Mouse (Mus musculus) layer of hippocampus, adult 11-12 months (tissue): ENCODE data around the gene Gbf1.

Experiments
- DNase-seq: peaks from one replicate; pipeline ENCODE4 v3.0.0; 2022; ENCODE audit warnings: low spot score

Gbf1 gene

DNA sequence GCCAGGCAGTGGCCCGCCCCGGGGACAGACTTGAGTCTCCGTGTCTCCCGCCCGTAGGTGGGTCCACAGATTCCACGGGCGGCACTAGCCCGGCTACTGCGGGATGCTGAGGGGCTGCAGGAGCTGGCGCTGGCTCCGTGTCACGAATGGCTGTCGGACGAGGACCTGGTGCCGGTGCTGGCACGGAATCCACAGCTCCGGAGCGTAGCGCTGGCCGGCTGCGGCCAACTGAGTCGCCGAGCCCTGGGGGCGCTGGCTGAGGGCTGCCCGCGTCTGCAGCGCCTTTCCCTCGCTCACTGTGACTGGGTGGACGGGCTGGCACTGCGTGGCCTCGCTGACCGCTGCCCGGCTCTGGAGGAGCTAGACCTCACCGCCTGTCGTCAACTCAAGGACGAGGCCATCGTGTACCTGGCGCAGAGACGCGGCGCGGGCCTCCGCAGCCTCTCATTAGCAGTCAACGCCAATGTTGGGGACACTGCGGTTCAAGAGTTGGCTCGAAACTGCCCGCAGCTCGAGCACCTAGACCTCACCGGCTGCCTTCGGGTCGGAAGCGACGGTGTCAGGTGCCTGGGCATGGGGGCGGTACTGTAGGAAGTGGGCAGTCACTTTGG lies 176.8 kb downstream of the Gbf1 start:
- DNase-seq = no peak

DNA sequence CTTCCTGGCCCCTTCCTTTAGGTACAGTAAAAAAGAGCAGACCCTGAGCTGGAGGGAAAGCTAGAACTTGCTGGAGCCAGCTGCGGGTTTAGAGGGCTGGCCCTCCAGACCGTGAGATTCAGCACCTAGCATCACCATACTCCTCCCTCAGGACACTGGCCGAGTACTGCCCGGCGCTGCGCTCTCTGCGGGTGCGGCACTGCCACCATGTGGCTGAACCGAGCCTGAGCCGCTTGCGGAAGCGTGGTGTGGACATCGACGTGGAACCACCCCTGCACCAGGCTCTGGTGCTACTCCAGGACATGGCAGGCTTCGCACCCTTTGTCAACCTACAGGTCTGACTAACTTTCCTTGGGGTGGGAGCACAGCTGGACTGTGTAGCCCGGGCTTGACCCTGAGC lies 177.6 kb downstream of the Gbf1 start:
- peak; percentile 81 for DNase-seq

- DNase-seq = no peak
These were observed 178.4 kb downstream of the Gbf1 start for GRCm38 (mm10) chr19:46330696-46331095.

DNA sequence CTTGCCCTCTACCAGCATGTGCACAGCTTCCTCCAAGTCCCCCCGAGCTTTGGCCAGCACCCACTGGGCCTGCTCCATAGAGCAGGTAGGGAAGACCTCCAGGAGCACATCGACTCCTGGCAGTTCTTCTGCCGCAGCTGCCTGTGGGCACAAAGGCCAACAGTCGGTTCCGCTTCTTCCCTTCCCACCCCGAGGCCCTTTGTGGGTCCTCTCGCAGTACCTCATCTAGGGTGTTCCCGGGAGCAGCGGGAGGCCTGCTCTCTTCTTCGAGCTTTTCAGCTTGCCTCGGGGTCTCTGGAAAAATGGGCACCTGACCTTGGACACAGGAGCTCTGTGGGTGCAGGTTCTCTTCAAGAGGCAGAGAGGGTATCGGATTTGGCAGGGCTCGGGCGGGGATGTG lies 179.0 kb downstream of the Gbf1 start:
- DNase-seq = no peak

GRCm38 (mm10) chr19:46331936-46332335 lies 179.6 kb downstream of the Gbf1 start:
- DNase-seq = no peak

GRCm38 (mm10) chr19:46332721-46333339 lies 180.5 kb downstream of the Gbf1 start:
- no peak for DNase-seq

DNA sequence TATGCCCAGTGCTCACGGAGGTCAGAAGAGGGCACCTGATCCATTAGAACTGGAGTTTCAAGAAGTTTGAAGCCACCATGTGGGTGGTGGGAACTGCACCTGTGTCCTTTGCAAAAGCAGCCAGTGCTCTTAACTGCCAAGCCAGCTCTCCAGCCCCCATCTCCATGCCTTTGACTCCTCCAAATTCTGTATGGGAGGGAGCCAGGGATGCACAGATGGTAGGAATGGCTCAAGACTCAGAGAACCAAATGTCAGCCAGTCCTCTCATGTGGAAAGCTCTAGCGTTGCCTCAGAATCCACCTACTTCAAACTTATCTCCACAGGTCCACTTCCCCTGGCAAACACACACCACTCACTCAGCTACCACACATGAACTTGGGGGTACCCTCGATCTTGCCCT lies 181.6 kb downstream of the Gbf1 start:
- DNase-seq = no peak
